Mouse (Mus musculus) urinary bladder, postnatal 4 days (tissue): Measurements from ENCODE around the gene Gm20517.
"Not testable (repeated sequence)": the region's sequence is repeated elsewhere in the genome, so short reads cannot be mapped to it uniquely, and the experiment has no call there.

ENCODE experiments used
- DNase-seq, 2 experiments: peaks; one replicate each; pipeline ENCODE4 v3.0.0; 2021 to 2022; ENCODE audit warnings: low spot score in 2 of 2

Gm20517 gene

GRCm38 (mm10) chr17:47626031-47626430, 14.6 kb downstream of the Gm20517 start:
- no peak for DNase-seq

DNA sequence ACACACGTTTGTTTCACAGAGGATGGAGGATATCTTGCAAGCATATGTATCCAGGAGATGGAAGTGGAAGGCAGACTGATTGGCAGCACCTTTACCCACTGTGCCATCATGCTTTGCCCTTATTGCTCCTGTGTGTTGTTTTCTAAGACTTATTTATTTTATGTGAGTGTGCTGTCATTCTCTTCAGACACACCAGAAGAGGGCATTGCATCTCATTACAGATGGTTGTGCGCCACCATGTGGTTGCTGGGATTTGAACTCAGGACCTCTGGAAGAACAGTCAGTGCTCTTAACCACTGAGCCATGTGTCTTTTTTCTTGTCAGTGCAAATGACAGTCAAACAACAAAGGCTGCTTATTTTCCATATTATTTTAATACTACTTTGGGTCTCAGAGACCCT, 16.4 kb downstream of the Gm20517 start:
- no peak for DNase-seq

DNA sequence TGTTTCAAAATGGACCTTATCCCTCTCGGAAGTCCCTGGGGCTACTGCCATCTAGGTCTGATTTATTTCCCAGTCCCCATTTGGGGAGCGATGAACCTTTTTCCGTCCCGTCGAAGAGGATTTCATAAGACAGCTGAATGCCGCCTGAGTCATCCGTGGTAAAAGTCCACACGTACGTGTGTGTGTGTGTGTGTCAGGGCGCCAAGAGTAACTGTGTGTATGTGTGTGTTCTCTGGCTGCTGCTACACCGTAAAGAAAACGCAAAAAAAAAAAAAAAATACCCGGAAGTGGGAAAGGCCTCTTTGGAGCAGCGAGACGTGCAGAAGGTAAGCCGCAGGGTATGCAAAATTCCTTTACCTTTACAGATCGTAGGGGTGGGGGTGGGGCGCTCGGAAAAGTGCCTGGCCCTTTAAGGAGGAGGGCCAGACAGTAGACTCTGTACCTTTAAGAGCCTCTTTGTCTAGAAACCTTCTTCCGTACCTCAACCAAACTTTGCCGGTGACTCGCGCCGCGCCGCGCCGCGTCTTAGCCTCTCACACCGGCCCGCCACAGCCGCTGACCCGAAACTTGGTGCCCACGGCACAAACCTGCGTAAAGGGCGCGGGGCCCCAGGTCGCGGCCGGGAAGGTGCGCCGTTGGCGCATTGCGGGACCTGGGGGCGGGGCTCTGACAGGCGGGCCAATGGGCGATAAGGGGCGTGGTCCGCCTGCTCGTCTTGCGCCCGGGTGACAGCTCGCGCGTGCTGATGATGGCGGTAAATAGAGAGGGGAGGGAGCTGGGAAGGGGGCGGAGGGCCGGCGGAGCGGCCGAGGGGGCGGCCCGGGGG, 17.7 kb downstream of the Gm20517 start:
- DNase-seq, result peak; percentile 93 to 94

- DNase-seq, result peak in 1 of 2 experiments; percentile 41
These were observed 18.6 kb downstream of the Gm20517 start for GRCm38 (mm10) chr17:47629717-47630677.

GRCm38 (mm10) chr17:47630678-47631065, 19.3 kb downstream of the Gm20517 start, which contains the start of gene Usp49:
Gene Usp49 (plus strand): TSS chr17:47630690.
- DNase-seq, result no peak

GRCm38 (mm10) chr17:47632181-47632840, 20.9 kb downstream of the Gm20517 start:
- no peak for DNase-seq

- DNase-seq, result no peak
These were observed 22.8 kb downstream of the Gm20517 start for GRCm38 (mm10) chr17:47633999-47634770.

DNA sequence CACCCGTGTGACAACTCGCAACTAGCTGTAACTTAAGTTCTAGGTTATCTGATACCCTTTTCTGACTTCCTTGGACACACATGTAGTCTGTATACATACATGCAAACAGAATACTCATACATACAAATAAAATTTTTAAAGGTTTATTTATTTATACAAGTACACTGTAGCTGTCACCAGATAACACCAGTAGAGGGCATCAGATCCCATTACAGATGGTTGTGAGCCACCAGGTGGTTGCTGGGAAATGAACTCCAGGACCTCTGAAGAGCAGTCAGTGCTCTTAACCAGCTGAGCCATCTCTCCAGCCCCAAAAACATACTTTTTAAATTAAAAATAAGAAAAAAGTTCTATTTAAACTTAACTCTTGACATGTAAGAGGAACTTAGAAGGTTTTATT, 31.6 kb downstream of the Gm20517 start:
- DNase-seq, result no peak

- DNase-seq, result peak in 1 of 2 experiments; percentile 22
These were observed 35.3 kb downstream of the Gm20517 start for GRCm38 (mm10) chr17:47646683-47647082.

GRCm38 (mm10) chr17:47648966-47649365, 37.6 kb downstream of the Gm20517 start:
- DNase-seq, result no peak

DNA sequence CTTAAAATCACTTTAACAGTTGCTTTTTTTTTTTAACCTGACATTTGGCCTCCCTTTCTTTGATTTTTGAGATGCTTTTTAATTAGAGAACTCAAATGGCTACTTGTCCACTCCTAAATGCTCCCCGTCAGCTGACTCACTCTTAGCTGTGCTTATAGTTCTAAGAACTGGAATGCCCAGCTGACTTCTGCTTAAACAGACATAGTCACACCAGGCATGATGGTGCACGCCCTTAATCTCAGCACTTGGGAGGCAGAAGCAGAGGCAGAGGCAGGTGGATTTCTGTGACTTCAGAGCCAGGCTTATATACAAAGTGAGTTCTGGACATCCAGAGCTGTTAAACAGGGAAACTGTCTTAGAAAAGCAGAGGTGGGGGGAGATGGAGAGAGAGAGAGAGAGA, 40.6 kb downstream of the Gm20517 start:
- no peak for DNase-seq

DNA sequence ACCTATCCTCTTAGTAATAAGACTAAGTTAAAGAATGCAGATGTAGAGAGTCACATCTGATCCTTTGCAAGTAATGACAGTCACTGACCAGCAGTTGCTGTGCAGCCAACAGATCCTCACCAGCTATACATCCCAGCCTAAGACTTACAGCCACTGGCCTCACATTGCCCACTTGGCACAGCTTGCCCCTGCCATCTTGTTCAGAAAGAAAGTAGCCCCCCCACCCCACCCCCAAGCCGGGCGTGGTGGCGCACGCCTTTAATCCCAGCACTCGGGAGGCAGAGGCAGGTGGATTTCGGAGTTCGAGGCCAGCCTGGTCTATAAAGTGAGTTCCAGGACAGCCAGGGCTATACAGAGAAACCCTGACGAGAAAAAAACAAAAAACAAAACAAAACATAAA, 43.0 kb downstream of the Gm20517 start:
- not testable (repeated sequence) for DNase-seq

DNA sequence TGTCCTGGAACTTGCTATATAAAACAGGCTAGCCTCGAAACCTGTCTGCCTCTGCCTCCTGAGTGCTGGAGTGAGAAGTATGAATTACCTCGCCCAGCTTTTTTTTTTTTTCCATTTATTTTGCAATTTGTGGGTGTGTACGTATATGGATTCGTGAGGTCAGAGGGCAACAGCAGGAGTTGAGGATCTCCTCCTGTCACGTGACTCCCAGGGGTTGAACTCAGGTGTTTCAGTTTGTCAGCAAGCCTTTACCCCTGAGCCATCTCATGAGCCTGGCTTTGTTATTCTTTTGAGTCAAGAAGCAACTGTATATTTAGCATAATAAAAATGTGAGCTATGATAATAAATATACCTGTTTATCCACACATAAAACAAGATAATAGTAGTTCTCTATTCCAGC, 44.3 kb downstream of the Gm20517 start:
- no peak for DNase-seq

DNA sequence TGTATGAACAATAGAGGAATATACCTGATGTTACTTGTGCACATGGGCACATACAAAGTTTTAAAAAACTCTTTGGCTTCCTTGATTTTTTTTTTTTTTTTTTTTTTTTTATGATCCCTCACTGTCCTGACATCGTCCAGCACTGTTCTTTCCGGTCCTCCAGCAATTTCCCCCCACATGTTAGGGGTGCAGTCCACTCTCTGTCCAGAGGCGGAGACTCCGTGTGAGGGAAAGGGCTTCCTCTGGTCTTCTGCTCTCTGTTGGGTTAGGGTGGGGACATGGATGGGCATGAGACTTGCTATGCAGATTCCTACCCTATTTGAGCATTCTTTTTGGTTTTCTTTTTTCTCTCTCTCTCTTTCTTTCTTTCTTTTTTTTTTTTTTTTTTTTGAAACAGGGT, 46.5 kb downstream of the Gm20517 start:
- no peak for DNase-seq

DNA sequence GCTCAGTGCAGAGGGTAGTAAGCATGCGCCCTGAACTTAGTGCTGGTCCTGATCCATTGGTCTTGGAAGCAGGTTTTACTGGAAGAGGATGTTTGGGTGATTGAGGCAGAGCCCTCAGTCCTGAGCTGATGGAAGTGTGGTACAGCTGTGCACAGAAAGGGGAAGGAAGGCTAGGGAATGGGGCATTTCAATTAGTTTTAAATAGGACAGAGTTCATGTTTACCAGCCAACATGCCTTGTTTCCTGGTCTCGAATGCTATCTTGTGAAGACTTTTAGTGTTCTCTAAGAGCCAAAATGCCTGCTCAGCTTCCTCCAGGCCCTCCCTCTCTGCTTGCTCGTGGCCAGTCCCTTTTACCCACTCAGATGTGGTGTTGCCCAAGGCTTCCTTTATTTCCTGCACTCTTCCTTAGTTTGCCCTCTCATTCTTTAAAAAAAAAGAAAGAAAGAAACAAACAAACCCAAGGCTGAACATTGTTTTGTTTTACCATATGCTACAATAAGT, 47.4 kb downstream of the Gm20517 start:
- DNase-seq, result no peak

- DNase-seq, result no peak
These were observed 51.8 kb downstream of the Gm20517 start for GRCm38 (mm10) chr17:47663009-47663713.

DNA sequence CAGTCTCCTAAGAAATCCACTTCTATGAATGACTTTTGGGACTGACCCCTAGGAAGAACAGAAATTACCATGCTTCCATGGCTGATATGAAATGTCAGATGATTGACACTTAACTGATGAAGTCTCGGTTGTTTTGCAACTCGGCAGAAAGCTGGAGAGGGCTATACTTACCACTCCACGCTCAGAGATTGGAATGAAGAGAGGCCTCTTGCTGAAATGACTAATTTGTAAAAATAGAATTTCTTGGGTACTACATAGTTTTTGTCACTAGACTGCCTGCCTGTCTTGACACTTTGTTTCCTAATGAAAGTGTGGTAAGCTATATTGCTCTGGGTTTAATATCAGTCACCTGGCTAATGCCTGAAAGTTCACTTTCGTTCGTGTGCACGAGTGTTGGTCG, 53.1 kb downstream of the Gm20517 start:
- DNase-seq, result no peak

DNA sequence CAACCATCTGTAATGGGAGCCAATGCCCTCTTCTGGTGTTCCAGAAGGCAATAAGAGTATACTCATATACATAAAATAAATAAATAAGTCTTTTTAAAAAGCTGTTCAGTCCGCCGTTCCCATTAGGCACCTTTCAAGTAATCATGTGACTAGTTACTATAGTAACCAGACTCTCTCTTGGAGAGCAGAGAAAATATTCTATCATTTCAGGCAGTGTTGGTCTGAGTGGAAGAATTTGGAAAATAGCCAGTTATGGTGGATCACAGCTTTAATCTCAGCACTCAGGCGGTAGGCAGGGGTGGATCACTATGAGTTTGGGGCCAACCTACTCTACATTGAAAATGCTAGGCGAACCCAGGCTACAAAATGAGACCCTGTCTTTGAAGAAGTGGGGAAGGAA, 57.8 kb downstream of the Gm20517 start:
- no peak for DNase-seq

- no peak for DNase-seq
These were observed 60.6 kb downstream of the Gm20517 start for GRCm38 (mm10) chr17:47671988-47672310.

- peak; percentile 68 to 70 for DNase-seq
These were observed 61.1 kb downstream of the Gm20517 start for GRCm38 (mm10) chr17:47672311-47673111.
